Mouse (Mus musculus) ovary, postnatal 14 days (tissue): Measurements from ENCODE around the gene Ago4.

Experiments
- DNase-seq: peaks from one replicate; pipeline ENCODE4 v3.0.0; 2022; ENCODE audit warnings: low spot score

The Ago4 gene

GRCm38 (mm10) chr4:126512308-126513066 is 20.8 kb downstream of the Ago4 start:
- DNase-seq = no peak

- no peak for DNase-seq
Observed at GRCm38 (mm10) chr4:126511013-126511412, 22.3 kb downstream of the Ago4 start.

- DNase-seq = no peak
Observed at GRCm38 (mm10) chr4:126509072-126509471, 24.2 kb downstream of the Ago4 start.

- DNase-seq = no peak
Observed at GRCm38 (mm10) chr4:126508110-126508899, 25.0 kb downstream of the Ago4 start.

DNA sequence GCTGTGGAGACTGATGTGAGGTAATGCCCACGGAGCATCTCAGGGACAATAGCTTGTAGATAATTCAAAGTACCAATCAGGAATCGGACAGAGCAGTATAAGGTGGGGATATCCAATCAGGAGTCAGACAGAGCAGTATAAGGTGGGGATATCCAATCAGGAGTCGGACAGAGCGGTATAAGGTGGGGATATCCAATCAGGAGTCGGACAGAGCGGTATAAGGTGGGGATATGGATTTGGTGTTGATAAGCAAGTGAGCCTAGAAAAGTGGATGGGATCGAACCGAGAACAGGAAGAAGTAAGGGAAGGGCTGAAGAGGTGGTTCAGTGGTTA is 30.3 kb downstream of the Ago4 start:
- DNase-seq = no peak

GRCm38 (mm10) chr4:126502141-126502976 is 30.9 kb downstream of the Ago4 start:
- DNase-seq = no peak

- no peak for DNase-seq
Observed at GRCm38 (mm10) chr4:126498601-126499000, 34.7 kb downstream of the Ago4 start.

- DNase-seq = no peak
Observed at GRCm38 (mm10) chr4:126496963-126497362, 36.3 kb downstream of the Ago4 start.

- DNase-seq = no peak
Observed at GRCm38 (mm10) chr4:126495942-126496790, 37.1 kb downstream of the Ago4 start.

- no peak for DNase-seq
Observed at GRCm38 (mm10) chr4:126495453-126495852, 37.8 kb downstream of the Ago4 start.

DNA sequence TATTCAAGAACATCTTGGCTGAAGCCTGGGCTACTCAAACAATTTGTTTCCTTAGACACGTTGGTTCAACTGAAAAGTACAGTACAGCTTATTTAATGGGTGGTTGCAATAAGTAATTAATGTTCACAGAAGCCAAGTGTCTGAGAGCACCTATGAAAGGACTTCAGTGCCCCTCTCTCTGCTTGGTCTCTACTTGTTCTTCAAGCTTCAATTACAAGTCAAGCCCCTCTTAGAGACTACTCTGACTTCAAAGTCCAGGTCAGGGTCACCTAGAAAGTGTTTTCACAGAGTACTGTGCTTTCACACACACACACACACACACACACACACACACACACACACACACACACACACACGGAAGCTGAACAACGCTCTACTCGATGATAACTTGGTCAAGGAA is 39.9 kb downstream of the Ago4 start:
- no peak for DNase-seq

- DNase-seq = no peak
Observed at GRCm38 (mm10) chr4:126491977-126492376, 41.3 kb downstream of the Ago4 start.

DNA sequence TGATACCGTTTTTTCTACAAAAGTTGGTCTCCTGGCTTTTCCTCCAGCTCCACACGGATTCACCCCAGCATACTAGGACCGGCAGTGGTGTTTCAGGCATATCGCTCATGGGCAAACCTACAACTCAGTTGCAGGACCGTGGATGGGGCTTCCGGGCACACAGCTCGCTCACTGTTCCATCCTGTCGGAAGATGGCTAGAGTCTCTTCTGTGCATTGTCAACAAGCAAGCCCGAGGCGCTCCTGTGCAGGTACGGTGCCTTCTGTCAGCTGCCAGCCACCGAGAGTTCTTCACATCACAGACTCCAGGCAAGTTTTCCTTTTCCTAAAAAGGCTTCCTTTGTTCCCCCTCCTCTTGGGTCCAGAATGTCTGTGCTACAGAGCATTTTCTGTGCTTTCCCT is 42.5 kb downstream of the Ago4 start:
- no peak for DNase-seq

GRCm38 (mm10) chr4:126489811-126490210 is 43.5 kb downstream of the Ago4 start:
- no peak for DNase-seq

DNA sequence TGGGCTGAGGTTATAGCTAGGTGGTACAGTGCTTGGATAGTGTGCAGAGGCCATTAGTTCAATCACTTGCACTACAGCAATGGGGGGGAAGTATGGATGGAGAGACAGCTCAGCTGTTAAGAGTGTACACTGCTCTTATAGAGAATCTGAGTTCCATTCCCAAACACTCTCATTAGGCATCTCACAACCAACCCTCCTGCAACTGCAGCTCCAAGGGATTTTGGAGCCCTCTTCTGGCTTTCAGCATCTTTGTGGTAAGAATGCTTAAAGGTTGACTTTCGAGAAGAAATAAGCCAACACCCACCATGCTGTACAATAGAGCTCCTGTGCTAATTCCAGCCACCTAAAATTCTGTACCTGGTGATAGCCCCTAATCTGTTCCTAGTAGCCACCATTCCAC is 47.1 kb downstream of the Ago4 start:
- no peak for DNase-seq

GRCm38 (mm10) chr4:126485065-126485464 is 48.2 kb downstream of the Ago4 start:
- DNase-seq = no peak

- DNase-seq = no peak
Observed at GRCm38 (mm10) chr4:126483874-126484273, 49.4 kb downstream of the Ago4 start.

GRCm38 (mm10) chr4:126482951-126483350 is 50.3 kb downstream of the Ago4 start:
- no peak for DNase-seq

DNA sequence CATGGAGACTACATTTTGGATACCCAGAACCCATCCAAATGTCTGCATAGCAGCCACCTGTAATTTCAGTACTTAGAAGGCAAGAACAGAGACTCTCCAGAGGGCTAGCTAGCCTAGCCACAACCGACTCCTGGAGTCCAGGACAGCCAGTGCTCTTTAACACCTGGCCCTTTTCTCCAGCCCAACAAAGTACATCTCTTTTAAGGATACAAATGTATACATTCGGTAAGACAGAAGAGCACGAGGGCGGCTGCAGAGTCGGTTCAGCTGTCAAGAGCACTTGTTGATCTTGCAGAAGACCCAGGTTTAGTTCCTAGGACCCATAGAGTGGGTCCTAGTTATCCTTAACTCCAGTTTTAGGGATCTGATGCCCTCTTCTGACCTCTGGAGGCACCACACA is 51.8 kb downstream of the Ago4 start:
- DNase-seq = no peak

DNA sequence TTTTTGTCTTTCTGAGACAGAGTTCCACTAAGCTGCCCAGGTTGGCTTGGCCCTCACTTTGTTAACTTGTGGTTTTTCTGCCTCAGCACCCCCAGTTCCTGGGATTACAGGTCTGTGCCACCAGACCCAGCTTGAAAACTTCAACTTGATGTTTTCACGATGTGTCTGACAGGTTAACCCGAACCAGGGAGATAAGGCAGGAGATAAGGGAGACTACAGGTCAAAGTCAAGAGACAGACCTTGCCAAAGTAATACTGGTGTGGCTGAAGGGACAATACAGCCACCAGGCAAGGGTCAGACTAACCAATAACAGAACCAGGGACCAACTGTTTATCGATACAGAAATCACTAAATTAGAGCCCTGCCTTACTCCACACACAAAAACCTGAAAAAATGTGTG is 53.0 kb downstream of the Ago4 start:
- DNase-seq = no peak

DNA sequence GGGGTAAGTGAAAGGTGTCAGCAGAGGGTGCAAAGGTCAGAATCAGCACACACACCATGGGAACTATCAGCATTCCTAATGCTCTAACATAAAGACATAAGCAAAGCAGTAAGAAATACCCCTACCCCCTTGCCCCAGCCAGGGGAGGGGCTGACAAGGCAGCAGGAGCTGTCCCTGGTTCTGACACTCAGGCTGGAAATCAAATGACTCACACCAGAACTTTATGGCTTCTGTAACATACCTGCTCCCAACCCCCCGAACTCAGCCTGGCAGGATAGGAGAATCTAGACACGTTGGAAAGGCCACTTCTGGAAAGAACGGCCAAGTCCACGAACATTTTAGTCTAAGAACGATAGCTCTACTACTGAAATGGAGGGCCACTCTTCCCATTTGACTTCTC is 60.2 kb downstream of the Ago4 start:
- DNase-seq = no peak

DNA sequence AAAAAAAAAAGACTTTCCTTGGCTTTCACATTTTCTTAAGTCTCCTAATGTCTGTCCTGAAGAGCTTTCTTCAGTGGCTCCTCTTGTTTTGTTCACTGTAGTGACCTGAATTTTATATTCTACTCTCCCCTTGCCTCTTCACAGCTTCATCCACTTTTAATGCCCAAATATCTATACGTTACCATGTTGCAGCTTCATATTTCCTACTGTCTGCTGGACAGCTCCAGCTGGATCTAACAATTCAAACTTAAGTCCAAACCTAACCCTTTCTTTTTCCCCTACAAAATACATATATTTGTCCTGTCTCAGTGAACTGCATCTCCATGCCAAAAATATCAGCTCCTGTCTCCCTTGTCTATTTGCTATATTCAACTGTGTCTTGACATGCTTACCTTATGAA is 63.9 kb downstream of the Ago4 start:
- DNase-seq = no peak
